Mouse (Mus musculus): ENCODE data around the gene Zfp558. TPM values are rescaled to one million over a fixed set of nuclear protein-coding genes. Genes with fewer than 3 reads are reported as not detected.

Gene Zfp558
- polyA plus RNA-seq (2014; fragmentation: Illumina TruSeq; extraction: RNeasy Lipid Tissue Mini Kit (QIAGEN cat#74804); ENCODE audit: insufficient read depth, low read depth, low replicate concordance): 0.24 TPM

GRCm38 (mm10) chr9:18478168-18478567, at the start of gene Zfp558, which contains the start of gene Mbd3l1:
Zfp558 (minus strand) TSS chr9:18478268.
Mbd3l1 (plus strand) TSS chr9:18478359.

GRCm38 (mm10) chr9:18430354-18430753, 47.7 kb downstream of the Zfp558 start, which contains the start of gene Mbd3l2:
Mbd3l2 (plus strand) TSS chr9:18430654.

Other genes with a start within 250 kb of the Zfp558 start
- 18.5 TPM for gene Chordc1, start 186.1 kb downstream of the Zfp558 start, polyA plus RNA-seq (2014; fragmentation: Illumina TruSeq; extraction: RNeasy Lipid Tissue Mini Kit (QIAGEN cat#74804); ENCODE audit: insufficient read depth, low read depth, low replicate concordance)
- 3.1 TPM for gene Naalad2, start 75.3 kb downstream of the Zfp558 start, polyA plus RNA-seq (2014; fragmentation: Illumina TruSeq; extraction: RNeasy Lipid Tissue Mini Kit (QIAGEN cat#74804); ENCODE audit: insufficient read depth, low read depth, low replicate concordance)
- not detected for gene Ubtfl1, start 73.8 kb downstream of the Zfp558 start, polyA plus RNA-seq (2014; fragmentation: Illumina TruSeq; extraction: RNeasy Lipid Tissue Mini Kit (QIAGEN cat#74804); ENCODE audit: insufficient read depth, low read depth, low replicate concordance)
- not detected for gene Mbd3l2, start 47.6 kb downstream of the Zfp558 start, polyA plus RNA-seq (2014; fragmentation: Illumina TruSeq; extraction: RNeasy Lipid Tissue Mini Kit (QIAGEN cat#74804); ENCODE audit: insufficient read depth, low read depth, low replicate concordance)
- not detected for gene Mbd3l1, start 91 bp upstream of the Zfp558 start, polyA plus RNA-seq (2014; fragmentation: Illumina TruSeq; extraction: RNeasy Lipid Tissue Mini Kit (QIAGEN cat#74804); ENCODE audit: insufficient read depth, low read depth, low replicate concordance)
- gene Muc16, start 196.3 kb upstream of the Zfp558 start, polyA plus RNA-seq (2014; fragmentation: Illumina TruSeq; extraction: RNeasy Lipid Tissue Mini Kit (QIAGEN cat#74804); ENCODE audit: insufficient read depth, low read depth, low replicate concordance): 3.7 TPM

Measured in lung, adult 10 weeks (tissue).